Mouse (Mus musculus) CH12F3 (cell line): ENCODE data around the gene Kdm2a.

Experiments
- in situ Hi-C: fragments of 300-500 bp; cut with MboI; formaldehyde crosslinking; loops from 2 replicates; pipeline ENCODE4 v1.14.3; 2020; ENCODE audit warnings: low sequenced_read_pairs

Kdm2a gene

GRCm38 (mm10) chr19:4300852-4301734, 97.0 kb downstream of the Kdm2a start:
- in situ Hi-C loops = no loop called here

GRCm38 (mm10) chr19:4300271-4300704, 97.8 kb downstream of the Kdm2a start:
- in situ Hi-C loops = no loop called here

- in situ Hi-C loops = no loop called here
Measured at GRCm38 (mm10) chr19:4299574-4300270, 98.4 kb downstream of the Kdm2a start.

GRCm38 (mm10) chr19:4299126-4299525, 99.0 kb downstream of the Kdm2a start:
- in situ Hi-C loops = no loop called here

- in situ Hi-C loops = no loop called here
Measured at GRCm38 (mm10) chr19:4298322-4299121, 99.6 kb downstream of the Kdm2a start.

- in situ Hi-C loops = no loop called here
Measured at GRCm38 (mm10) chr19:4297851-4298250, 100.2 kb downstream of the Kdm2a start.

- in situ Hi-C loops = no loop called here
Measured at GRCm38 (mm10) chr19:4296611-4297010, 101.5 kb downstream of the Kdm2a start.

- in situ Hi-C loops = no loop called here
Measured at GRCm38 (mm10) chr19:4295391-4295790, 102.7 kb downstream of the Kdm2a start.

- in situ Hi-C loops = no loop called here
Measured at GRCm38 (mm10) chr19:4294381-4295097, 103.5 kb downstream of the Kdm2a start.

- in situ Hi-C loops = no loop called here
Measured at GRCm38 (mm10) chr19:4291161-4291560, 106.9 kb downstream of the Kdm2a start.

- in situ Hi-C loops = no loop called here
Measured at GRCm38 (mm10) chr19:4290749-4291148, 107.3 kb downstream of the Kdm2a start.

- in situ Hi-C loops = no loop called here
Measured at GRCm38 (mm10) chr19:4283653-4284052, 114.4 kb downstream of the Kdm2a start.

- in situ Hi-C loops = no loop called here
Measured at GRCm38 (mm10) chr19:4282898-4283553, 115.1 kb downstream of the Kdm2a start, which contains the start of gene Ankrd13d. Ankrd13d (minus strand) TSS chr19:4283137.

GRCm38 (mm10) chr19:4280425-4280824, 117.7 kb downstream of the Kdm2a start:
- in situ Hi-C loops = no loop called here

GRCm38 (mm10) chr19:4279487-4279886, 118.6 kb downstream of the Kdm2a start:
- in situ Hi-C loops = no loop called here

GRCm38 (mm10) chr19:4270972-4271371, 127.1 kb downstream of the Kdm2a start:
- in situ Hi-C loops = no loop called here

- in situ Hi-C loops = no loop called here
Measured at GRCm38 (mm10) chr19:4270187-4270586, 127.9 kb downstream of the Kdm2a start.

GRCm38 (mm10) chr19:4268566-4269361, 129.3 kb downstream of the Kdm2a start, which contains the start of gene Ssh3:
Ssh3 (minus strand) TSS chr19:4269180.
- in situ Hi-C loops = no loop called here

GRCm38 (mm10) chr19:4265956-4266355, 132.1 kb downstream of the Kdm2a start:
- in situ Hi-C loops = no loop called here
